Mouse (Mus musculus) cortical plate, adult 2 months (tissue): ENCODE data around the gene Entpd1. TPM values are rescaled to one million over a fixed set of nuclear protein-coding genes. Genes with fewer than 3 reads are reported as not detected.

Source experiments
- H3K27ac ChIP-seq: fragments of 200-500 bp; 2 replicates; pipeline ENCODE4 v1.5.1; 2012; ENCODE audit warnings: low read length, control low read depth, inconsistent platforms; ENCODE audit not compliant: insufficient read depth
- H3K4me1 ChIP-seq: fragments of 200-500 bp; 2 replicates; pipeline ENCODE4 v1.6.1; 2011; ENCODE audit warnings: low read length; ENCODE audit not compliant: control insufficient read depth, insufficient read depth
- H3K4me3 ChIP-seq: fragments of 200-500 bp; 2 replicates; pipeline ENCODE4 v1.5.1; 2011; ENCODE audit warnings: mild to moderate bottlenecking, low read length, control low read depth; ENCODE audit not compliant: insufficient read depth
- CTCF ChIP-seq: fragments of 200-500 bp; IDR thresholded peaks from 2 replicates; pipeline ENCODE4 v1.5.1; 2011; ENCODE audit warnings: mild to moderate bottlenecking, control low read depth, low read length; ENCODE audit not compliant: insufficient read depth; ENCODE audit errors: extremely low read depth
- POLR2A ChIP-seq: fragments of 200-500 bp; IDR thresholded peaks from 2 replicates; pipeline ENCODE4 v1.6.1; 2011; ENCODE audit warnings: mild to moderate bottlenecking, low read length, control low read depth; ENCODE audit not compliant: insufficient read depth; ENCODE audit errors: extremely low read depth
- polyA plus RNA-seq: library from polyadenylated mRNA; depleted of rRNA; stranded (reverse); fragments of >200 nt; gene quantifications from 2 replicates; pipeline ENCODE4 v1.2.3, GENCODE M21; 2012

Entpd1 gene
- polyA plus RNA-seq, 1 experiment: 13.7 TPM

GRCm38 (mm10) chr19:40728732-40729420, 116.7 kb downstream of the Entpd1 start:
- no peak for TF ChIP-seq POLR2A
- no peak for TF ChIP-seq CTCF
- Histone ChIP-seq H3K4me3 (no peak overlapping the region), H3K27ac (no peak overlapping the region), H3K4me1 (peaks cover 2% of the 10 kb centered on the region)

GRCm38 (mm10) chr19:40733409-40733808, 121.2 kb downstream of the Entpd1 start:
- TF ChIP-seq CTCF (no peak), POLR2A (no peak)
- Histone ChIP-seq H3K27ac (peak overlapping the region; percentile 12; the same call in 1 of the 2 replicates), H3K4me1 (peaks cover 6% of the 10 kb centered on the region), H3K4me3 (no peak overlapping the region)

- TF ChIP-seq CTCF: no peak
- TF ChIP-seq POLR2A: no peak
- H3K27ac ChIP-seq: peak overlapping the region; percentile 12; the same call in 1 of the 2 replicates
Measured at GRCm38 (mm10) chr19:40733849-40734248, 121.7 kb downstream of the Entpd1 start.

DNA sequence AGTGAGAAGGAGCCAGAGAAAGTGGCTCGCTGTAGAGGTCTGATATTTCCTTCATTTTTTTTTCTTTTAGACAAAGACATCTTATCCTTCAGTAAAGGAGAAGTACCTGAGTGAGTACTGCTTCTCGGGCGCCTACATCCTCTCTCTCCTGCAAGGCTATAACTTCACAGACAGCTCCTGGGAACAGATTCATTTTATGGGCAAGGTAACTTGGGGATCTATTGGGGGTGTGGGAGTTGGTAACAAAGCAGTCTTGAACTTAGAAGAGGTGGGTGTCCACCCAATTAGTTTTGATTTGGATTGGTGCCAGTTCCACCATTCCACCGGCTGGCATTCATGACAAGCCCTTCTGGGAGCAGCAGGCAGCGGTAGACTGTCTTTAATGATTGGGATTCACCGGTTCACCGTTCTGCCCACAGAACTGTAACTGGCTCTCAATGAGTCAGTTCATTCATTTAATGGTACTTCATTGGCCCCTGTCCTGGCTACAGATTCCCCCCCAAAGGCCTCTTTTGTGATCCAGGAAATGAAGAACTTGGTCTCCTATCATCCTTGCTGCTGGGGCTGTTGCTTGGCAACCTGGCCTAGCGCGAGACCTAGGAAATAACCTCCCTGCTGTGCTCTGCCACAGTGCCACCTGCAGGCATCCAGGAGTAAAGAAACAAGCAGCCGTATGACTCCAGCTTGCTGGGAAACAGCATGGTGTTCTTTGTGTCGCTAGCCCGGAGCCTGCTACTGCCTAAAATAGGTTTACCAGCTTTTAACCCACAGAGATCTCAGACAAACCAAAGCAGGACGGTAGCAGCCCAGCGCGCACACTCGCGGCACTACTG, 124.7 kb downstream of the Entpd1 start:
- Histone ChIP-seq H3K4me3 (peak overlapping the region; percentile 3; the same call in 1 of the 2 replicates), H3K27ac (no peak overlapping the region), H3K4me1 (peaks cover 6% of the 10 kb centered on the region)
- TF ChIP-seq POLR2A (no peak), CTCF (peak; percentile 82)

More at GRCm38 (mm10) chr19:40733849-40734248, 121.7 kb downstream of the Entpd1 start:
- Histone ChIP-seq H3K4me1 (peaks cover 6% of the 10 kb centered on the region), H3K4me3 (no peak overlapping the region)

- no peak overlapping the region for H3K27ac ChIP-seq
- peak overlapping the region; percentile 3; the same call in 1 of the 2 replicates for H3K4me3 ChIP-seq
- no peak for TF ChIP-seq CTCF
- TF ChIP-seq POLR2A: no peak
- peaks cover 6% of the 10 kb centered on the region for H3K4me1 ChIP-seq
Measured at GRCm38 (mm10) chr19:40737613-40738012, 125.4 kb downstream of the Entpd1 start.

GRCm38 (mm10) chr19:40738683-40739324, 126.6 kb downstream of the Entpd1 start:
- Histone ChIP-seq H3K4me3 (no peak overlapping the region), H3K4me1 (peaks cover 4% of the 10 kb centered on the region; the same call in 1 of the 2 replicates), H3K27ac (no peak overlapping the region)
- TF ChIP-seq CTCF: no peak
- no peak for TF ChIP-seq POLR2A

DNA sequence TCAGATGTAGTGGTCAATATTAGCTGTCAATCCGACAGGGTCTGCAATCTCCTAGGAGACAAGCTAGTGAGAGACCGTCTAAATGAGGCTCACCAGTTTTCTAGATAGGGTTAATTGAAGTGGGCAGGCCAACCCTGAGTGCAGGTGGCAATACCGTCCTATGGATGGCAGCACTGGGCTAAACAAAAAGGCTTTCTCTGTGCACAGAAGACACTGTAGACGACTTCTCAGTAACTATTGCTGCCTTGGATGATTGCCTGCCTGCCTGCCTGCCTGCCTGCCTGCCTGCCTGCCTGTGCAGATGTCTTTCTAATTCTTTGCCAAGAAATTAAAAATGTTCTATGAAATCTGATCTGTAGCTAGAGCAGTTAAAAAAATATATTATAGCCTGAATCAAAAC, 134.4 kb downstream of the Entpd1 start:
- Histone ChIP-seq H3K27ac (no peak overlapping the region), H3K4me1 (no peaks in the 10 kb centered on the region), H3K4me3 (no peak overlapping the region)
- TF ChIP-seq POLR2A (no peak), CTCF (peak; percentile 34)

DNA sequence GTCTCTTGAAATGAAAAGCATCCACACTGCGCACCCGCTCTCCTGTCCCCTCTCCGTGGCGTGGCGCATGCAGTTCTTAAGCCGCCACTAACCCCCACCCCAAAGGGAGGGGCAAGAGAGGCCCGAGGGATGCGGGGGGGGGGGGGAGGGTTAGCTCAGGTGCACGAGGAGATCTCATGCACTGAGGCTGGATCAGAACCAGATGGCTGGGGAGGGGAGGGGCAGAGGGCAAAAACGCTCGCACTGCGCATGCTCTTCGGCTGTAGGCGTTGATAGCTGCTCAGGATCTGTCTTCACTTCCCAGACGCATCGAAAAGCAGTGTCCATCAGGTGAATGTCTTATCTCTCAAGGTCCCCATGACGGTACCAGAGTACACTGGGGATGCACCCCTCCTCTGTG, 136.4 kb downstream of the Entpd1 start, which contains the start of gene Cc2d2b:
Gene Cc2d2b, plus strand, starts transcription at position 195 of the 400 bp plus-strand sequence.
- H3K27ac ChIP-seq: no peak within 1 kb of the TSS
- no peak within 1 kb of the TSS for H3K4me3 ChIP-seq
- H3K4me1 ChIP-seq: no peaks in the 10 kb centered on the region
- TF ChIP-seq POLR2A (no peak), CTCF (no peak)

- Histone ChIP-seq H3K4me3 (no peak overlapping the region), H3K4me1 (no peaks in the 10 kb centered on the region), H3K27ac (no peak overlapping the region)
- TF ChIP-seq CTCF (peak; percentile 38), POLR2A (no peak)
Measured at GRCm38 (mm10) chr19:40754311-40754710, 142.1 kb downstream of the Entpd1 start.

DNA sequence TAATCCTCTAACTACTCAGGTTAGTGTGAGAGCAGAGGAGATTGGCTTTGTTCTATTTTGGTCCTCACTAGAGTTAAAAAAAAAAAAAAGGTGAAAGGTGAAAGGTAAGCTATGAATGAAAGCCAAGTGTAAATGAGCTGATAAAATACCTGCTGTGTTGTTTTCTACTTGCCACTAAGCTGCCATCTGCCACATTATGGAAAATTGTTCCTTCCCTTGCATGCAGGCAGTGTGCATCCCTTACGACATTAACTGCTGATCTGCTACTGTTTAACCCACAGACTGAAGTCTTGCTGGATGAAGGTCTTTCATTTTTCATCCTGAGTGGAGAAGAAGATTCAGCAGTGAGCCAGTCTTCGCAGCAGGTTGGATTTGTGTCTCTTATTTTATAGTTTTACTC, 147.9 kb downstream of the Entpd1 start:
- Histone ChIP-seq H3K4me1 (no peaks in the 10 kb centered on the region; the same call in 1 of the 2 replicates), H3K4me3 (no peak overlapping the region), H3K27ac (no peak overlapping the region)
- TF ChIP-seq CTCF (no peak), POLR2A (no peak)
